Mouse (Mus musculus) embryonic facial prominence, embryonic 14.5 days (tissue): ENCODE measurements around the gene Ddx6. TPM values are rescaled to one million over a fixed set of nuclear protein-coding genes. Genes with fewer than 3 reads are reported as not detected.

Experiments used
- ATAC-seq: fragments of 200-750 bp; cut with Nextera tagmentation; 2 replicates; pipeline ENCODE4 v1.8.0; 2017; ENCODE audit warnings: low read depth, moderate number of reproducible peaks, moderate TSS enrichment
- DNase-seq: peaks from one replicate; pipeline ENCODE4 v3.0.0-alpha.2; 2015; ENCODE audit warnings: low spot score
- H3K27ac ChIP-seq: fragments of 300-500 bp; sonication (generic); replicated peaks from 2 replicates; pipeline ENCODE4 v1.5.1; 2014; ENCODE audit warnings: low read depth, mild to moderate bottlenecking, low read length, moderate library complexity
- H3K27me3 ChIP-seq: fragments of 300-500 bp; sonication (generic); replicated peaks from 2 replicates; pipeline ENCODE4 v1.6.1; 2014; ENCODE audit warnings: low read length; ENCODE audit not compliant: control insufficient read depth, insufficient read depth
- H3K36me3 ChIP-seq: fragments of 300-500 bp; sonication (generic); 2 replicates; pipeline ENCODE4 v1.6.1; 2014; ENCODE audit warnings: low read length, mixed read lengths; ENCODE audit not compliant: control insufficient read depth, insufficient read depth
- H3K4me1 ChIP-seq: fragments of 300-500 bp; sonication (generic); 2 replicates; pipeline ENCODE4 v1.6.1; 2014; ENCODE audit warnings: antibody characterized with exemption, low read length; ENCODE audit not compliant: control insufficient read depth, insufficient read depth
- H3K4me2 ChIP-seq: fragments of 300-500 bp; sonication (generic); 2 replicates; pipeline ENCODE4 v1.6.1; 2014; ENCODE audit warnings: low read depth, mild to moderate bottlenecking, low read length, moderate library complexity, mixed read lengths
- H3K4me3 ChIP-seq: fragments of 300-500 bp; sonication (generic); 2 replicates; pipeline ENCODE4 v1.5.1; 2014; ENCODE audit warnings: low read depth, mild to moderate bottlenecking, low read length
- H3K9ac ChIP-seq: fragments of 300-500 bp; sonication (generic); 2 replicates; pipeline ENCODE4 v1.6.1; 2014; ENCODE audit warnings: low read depth, mild to moderate bottlenecking, low read length, moderate library complexity, mixed read lengths
- H3K9me3 ChIP-seq: fragments of 300-500 bp; sonication (generic); 2 replicates; pipeline ENCODE4 v1.6.1; 2016; ENCODE audit warnings: low read length; ENCODE audit not compliant: control insufficient read depth
- WGBS: fragments of 180-500 bp; shearing (Covaris S2); extraction: QIAGEN DNeasy Blood & Tissue Kit; methylation state at CpG from one replicate; pipeline ENCODE4 v1.1.7; 2014; 5-methylcytosine and 5-hydroxymethylcytosine counted together
- polyA plus RNA-seq: library from polyadenylated mRNA; unstranded; fragments of >200 nt; fragmentation: Nextera tagmentation; extraction: Ambion mirVana; gene quantifications from 2 replicates; pipeline ENCODE4 v1.2.1, GENCODE M21; 2014

Gene Ddx6
- polyA plus RNA-seq, 1 experiment from 2014 or later, result 16.1 TPM

- ATAC-seq, result no peak
Measured at GRCm38 (mm10) chr9:44648881-44649281, 44.2 kb downstream of the Ddx6 start.

DNA sequence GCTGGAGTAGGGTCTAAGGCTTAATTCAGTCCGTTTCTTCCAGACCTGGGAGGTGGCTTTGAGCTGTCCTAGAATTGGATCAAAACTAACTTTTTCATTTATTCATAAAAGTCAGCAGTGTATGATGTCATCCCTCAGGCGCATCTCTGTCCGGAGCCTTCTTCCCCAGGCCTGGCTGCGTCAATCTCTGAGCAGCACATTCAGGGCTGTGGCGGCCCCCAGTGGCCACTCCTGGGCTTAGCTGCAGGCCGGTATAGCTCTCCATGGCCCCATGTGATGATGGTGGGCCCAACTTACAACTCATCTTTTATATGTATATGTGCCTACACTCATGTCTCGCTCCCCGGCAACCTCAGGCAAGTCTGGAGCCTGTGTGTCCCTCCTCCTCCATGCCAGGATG is 47.3 kb downstream of the Ddx6 start:
- 14% methylated on average over 8 of the region's 8 CpGs for WGBS

More at GRCm38 (mm10) chr9:44648881-44649281, 44.2 kb downstream of the Ddx6 start:
- no peak overlapping the region for H3K27ac ChIP-seq
- no peak overlapping the region for H3K4me2 ChIP-seq
- H3K9me3 ChIP-seq, result no peaks in the 10 kb centered on the region
- no peaks in the 10 kb centered on the region for H3K27me3 ChIP-seq
- DNase-seq, result no peak
- H3K36me3 ChIP-seq, result no peaks in the 10 kb centered on the region
- 68% methylated on average over 7 of the region's 7 CpGs for WGBS
- H3K9ac ChIP-seq, result 0 out of 2 replicates have a peak overlapping the region, but pooled peaks have one; percentile 14
- H3K4me1 ChIP-seq, result no peaks in the 10 kb centered on the region
- no peak overlapping the region for H3K4me3 ChIP-seq

DNA sequence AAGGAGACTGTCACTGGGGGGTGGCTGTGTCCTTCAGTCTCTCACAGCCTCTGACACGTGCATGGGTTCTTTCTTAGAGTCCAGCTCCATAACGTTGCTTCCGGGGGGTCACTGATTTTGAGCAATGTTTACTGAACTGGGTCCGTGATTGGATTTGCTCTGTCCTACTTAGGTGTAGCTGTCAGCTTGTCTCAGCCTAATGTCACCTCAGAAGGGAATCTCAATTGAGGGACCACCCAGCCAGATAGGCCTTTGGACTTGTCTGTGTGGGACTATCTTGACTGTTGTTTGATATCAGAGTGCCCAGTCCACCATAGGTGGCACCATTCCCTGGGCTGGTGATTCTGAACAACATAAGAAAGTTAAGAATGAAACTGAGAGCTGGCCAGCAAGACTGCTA is 49.2 kb downstream of the Ddx6 start:
- WGBS, result 77% methylated on average over 4 of the region's 4 CpGs

More for the DNA sequence above, 47.3 kb downstream of the Ddx6 start:
- H3K27me3 ChIP-seq, result no peaks in the 10 kb centered on the region
- no peak overlapping the region for H3K4me3 ChIP-seq
- no peak overlapping the region for H3K4me2 ChIP-seq
- no peak overlapping the region for H3K9ac ChIP-seq
- no peaks in the 10 kb centered on the region for H3K9me3 ChIP-seq
- H3K4me1 ChIP-seq, result peaks cover 5% of the 10 kb centered on the region; the same call in 1 of the 2 replicates
- DNase-seq (peak; percentile 73), ATAC-seq (peak; percentile 81)
- no peaks in the 10 kb centered on the region for H3K36me3 ChIP-seq
- H3K27ac ChIP-seq, result no peak overlapping the region

GRCm38 (mm10) chr9:44655098-44656066 is 50.7 kb downstream of the Ddx6 start:
- Histone ChIP-seq H3K4me1 (peaks cover 5% of the 10 kb centered on the region; the same call in 1 of the 2 replicates), H3K4me2 (peak overlapping the region; percentile 56), H3K27me3 (no peaks in the 10 kb centered on the region), H3K9me3 (no peaks in the 10 kb centered on the region), H3K27ac (no peak overlapping the region), H3K9ac (peak overlapping the region; percentile 51), H3K4me3 (peak overlapping the region; percentile 24), H3K36me3 (no peaks in the 10 kb centered on the region)
- DNase-seq (peak; percentile 93), ATAC-seq (peak; percentile 45; the same call in 1 of the 2 replicates)
- 24% methylated on average over 26 of the region's 26 CpGs for WGBS

More for the DNA sequence above, 49.2 kb downstream of the Ddx6 start:
- ATAC-seq (no peak), DNase-seq (no peak)
- H3K36me3 ChIP-seq, result no peaks in the 10 kb centered on the region
- no peak overlapping the region for H3K4me3 ChIP-seq
- no peak overlapping the region for H3K27ac ChIP-seq
- no peak overlapping the region for H3K4me2 ChIP-seq
- no peak overlapping the region for H3K9ac ChIP-seq
- H3K27me3 ChIP-seq, result no peaks in the 10 kb centered on the region
- H3K4me1 ChIP-seq, result peaks cover 5% of the 10 kb centered on the region; the same call in 1 of the 2 replicates
- H3K9me3 ChIP-seq, result no peaks in the 10 kb centered on the region

DNA sequence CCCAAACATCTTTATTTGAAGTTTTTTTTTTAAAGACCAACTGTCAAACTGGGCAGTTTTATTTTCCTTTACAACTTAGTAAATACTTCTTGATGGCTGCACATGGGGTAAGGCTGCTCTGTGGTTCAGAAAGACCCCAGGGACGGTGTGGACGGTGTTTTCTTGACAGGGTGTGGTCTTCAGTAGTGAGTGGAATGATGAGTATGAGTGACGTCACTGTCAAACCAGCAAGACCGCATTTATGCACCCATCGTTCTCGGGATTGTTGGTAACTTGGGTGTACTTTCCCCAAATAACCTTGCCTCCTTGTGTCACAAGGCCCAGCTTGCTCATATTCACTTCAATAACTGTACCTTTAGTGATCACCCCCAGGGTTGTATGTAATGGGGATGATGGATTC is 59.0 kb downstream of the Ddx6 start:
- no peak overlapping the region for H3K4me3 ChIP-seq
- H3K4me1 ChIP-seq, result no peaks in the 10 kb centered on the region
- no peaks in the 10 kb centered on the region for H3K36me3 ChIP-seq
- no peak for DNase-seq
- 84% methylated on average over 6 of the region's 6 CpGs for WGBS
- H3K9me3 ChIP-seq, result no peaks in the 10 kb centered on the region
- no peak for ATAC-seq
- H3K27ac ChIP-seq, result no peak overlapping the region
- no peaks in the 10 kb centered on the region for H3K27me3 ChIP-seq
- H3K9ac ChIP-seq, result no peak overlapping the region
- H3K4me2 ChIP-seq, result no peak overlapping the region

DNA sequence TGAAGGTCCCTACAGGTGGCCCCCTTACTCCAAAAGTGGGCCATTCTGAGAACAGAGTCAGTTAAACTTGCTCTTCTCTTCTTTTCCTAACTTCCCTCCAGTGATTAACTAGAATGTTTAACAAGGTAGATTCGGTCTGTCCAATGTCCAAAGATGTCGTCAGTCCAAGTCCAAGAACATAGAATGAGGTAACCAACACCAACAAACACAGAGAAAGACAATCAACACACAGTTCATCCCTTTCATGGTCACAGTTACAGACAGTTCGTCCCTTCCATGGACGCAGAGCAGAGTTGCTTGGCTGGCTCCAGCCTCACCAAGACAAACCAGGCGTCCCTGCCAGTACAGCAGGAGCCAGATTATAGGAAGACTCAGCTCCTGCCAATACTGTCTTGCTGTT is 66.7 kb downstream of the Ddx6 start:
- Histone ChIP-seq H3K4me3 (no peak overlapping the region), H3K27ac (no peak overlapping the region), H3K9ac (no peak overlapping the region), H3K4me2 (no peak overlapping the region), H3K4me1 (no peaks in the 10 kb centered on the region), H3K27me3 (no peaks in the 10 kb centered on the region), H3K36me3 (no peaks in the 10 kb centered on the region), H3K9me3 (no peaks in the 10 kb centered on the region)
- DNase-seq, result no peak
- WGBS, result 85% methylated on average over 5 of the region's 5 CpGs
- no peak for ATAC-seq

- no peak overlapping the region for H3K4me3 ChIP-seq
- WGBS, result 74% methylated on average over 2 of the region's 2 CpGs
- H3K27ac ChIP-seq, result no peak overlapping the region
- no peak overlapping the region for H3K9ac ChIP-seq
- no peaks in the 10 kb centered on the region for H3K4me1 ChIP-seq
- no peaks in the 10 kb centered on the region for H3K36me3 ChIP-seq
- no peak for ATAC-seq
- no peaks in the 10 kb centered on the region for H3K9me3 ChIP-seq
- no peak overlapping the region for H3K4me2 ChIP-seq
- H3K27me3 ChIP-seq, result no peaks in the 10 kb centered on the region
- no peak for DNase-seq
Measured at GRCm38 (mm10) chr9:44672291-44672865, 67.7 kb downstream of the Ddx6 start.

GRCm38 (mm10) chr9:44673005-44673404 is 68.3 kb downstream of the Ddx6 start, which contains the start of gene Treh:
Treh (plus strand) TSS chr9:44673233.
- H3K4me2 ChIP-seq, result no peak within 1 kb of the TSS
- H3K27me3 ChIP-seq, result no peaks in the 10 kb centered on the region
- DNase-seq (no peak), ATAC-seq (no peak)
- H3K4me3 ChIP-seq, result no peak within 1 kb of the TSS
- no peak within 1 kb of the TSS for H3K9ac ChIP-seq
- WGBS, result 81% methylated on average over 3 of the region's 3 CpGs
- no peak within 1 kb of the TSS for H3K27ac ChIP-seq
- H3K9me3 ChIP-seq, result no peaks in the 10 kb centered on the region
- H3K4me1 ChIP-seq, result no peaks in the 10 kb centered on the region
- H3K36me3 ChIP-seq, result no peaks in the 10 kb centered on the region
